Mouse (Mus musculus) ovary, adult 10 weeks (tissue): Measurements from ENCODE around the gene Tyw1. TPM values are rescaled to one million over a fixed set of nuclear protein-coding genes. Genes with fewer than 3 reads are reported as not detected.

ENCODE experiments used
- polyA plus RNA-seq: library from polyadenylated mRNA; stranded (reverse); fragments of 350-450 nt; fragmentation: Illumina TruSeq; extraction: RNeasy Lipid Tissue Mini Kit (QIAGEN cat#74804); gene quantifications from one replicate; pipeline ENCODE4 v1.2.3, GENCODE M21; 2014

Gene Tyw1
- 1.9 TPM for polyA plus RNA-seq

DNA sequence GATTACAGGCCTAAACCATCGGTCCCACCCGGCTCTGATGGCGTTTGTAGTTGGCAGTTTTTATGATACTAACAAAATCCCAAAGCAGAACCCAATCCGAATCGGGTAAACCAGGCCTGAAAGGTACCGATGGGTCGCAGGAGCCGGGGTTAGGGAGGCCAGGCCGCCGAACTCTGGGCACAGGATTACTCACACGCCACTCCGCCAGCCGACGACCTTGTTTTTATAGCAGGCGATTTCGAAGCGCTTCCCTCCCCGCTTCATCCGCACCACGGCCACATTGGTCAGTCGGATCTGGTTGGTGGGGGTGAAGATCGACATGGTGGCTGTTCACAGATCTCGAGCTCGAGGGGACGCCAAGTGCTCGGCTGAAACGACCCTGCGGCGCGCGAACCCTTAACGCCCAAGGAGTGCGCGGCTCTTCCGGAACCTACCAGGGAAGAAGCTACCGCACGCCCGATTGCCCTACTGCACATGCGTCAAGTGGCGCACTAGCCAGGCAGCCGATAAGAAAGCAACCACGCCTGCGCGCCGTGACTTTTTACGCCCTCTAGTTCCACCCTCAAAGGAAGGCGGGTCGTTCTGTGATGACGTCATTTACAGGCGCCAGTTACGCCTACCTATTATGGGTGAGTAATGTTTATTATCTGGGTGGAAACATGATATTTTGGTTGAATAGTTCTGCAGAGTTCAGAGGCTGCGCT, at the start of gene Tyw1, which contains the start of gene Sbds:
Tyw1 (plus strand) TSS at position 603 of the 704 bp plus-strand sequence.
Sbds (minus strand) TSS at position 514 of the 704 bp plus-strand sequence.

DNA sequence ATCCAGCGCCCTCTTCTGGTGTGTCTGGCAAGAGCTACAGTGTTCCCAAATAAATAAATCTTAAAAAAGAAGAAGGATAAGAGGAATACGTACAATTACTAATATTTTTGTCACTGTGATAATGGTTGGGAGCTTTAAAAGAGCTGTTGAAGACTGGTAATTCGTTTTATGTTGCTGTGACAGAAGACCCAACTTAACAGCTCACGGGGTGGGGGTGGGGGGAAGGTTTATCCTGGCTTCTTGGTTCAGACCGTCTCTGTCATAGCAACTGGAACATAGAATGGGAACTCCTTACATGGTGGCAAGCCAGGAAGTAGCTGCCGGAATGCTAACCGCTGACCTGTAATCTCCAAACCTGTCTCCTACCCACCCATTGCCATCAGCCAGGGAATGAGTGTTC, 38.6 kb upstream of the Tyw1 start, which contains the start of gene Tmem248:
Tmem248 (plus strand) TSS at position 301 of the 400 bp plus-strand sequence.

DNA sequence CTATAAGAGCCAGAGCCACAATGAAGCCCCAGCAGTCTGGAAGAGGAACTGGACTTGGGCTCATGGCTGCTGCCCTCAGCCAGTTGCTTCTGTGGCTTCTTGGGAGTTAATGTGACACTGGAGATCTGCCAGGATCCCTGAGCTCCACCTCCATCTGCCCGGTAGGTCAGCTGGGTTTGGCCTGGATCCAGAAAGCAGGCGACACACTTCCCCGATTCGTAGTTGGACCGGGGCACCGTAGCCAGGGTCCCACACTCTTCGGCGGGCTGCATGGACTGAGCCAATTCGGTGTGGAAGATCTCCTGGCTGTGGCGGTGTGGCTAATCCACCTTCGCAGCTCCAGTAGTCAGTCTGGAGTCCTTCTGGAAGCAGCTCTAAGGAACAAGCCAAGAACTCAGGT, 113.8 kb downstream of the Tyw1 start, which contains the start of gene Caln1:
Caln1 (plus strand) TSS at position 219 of the 400 bp plus-strand sequence.

DNA sequence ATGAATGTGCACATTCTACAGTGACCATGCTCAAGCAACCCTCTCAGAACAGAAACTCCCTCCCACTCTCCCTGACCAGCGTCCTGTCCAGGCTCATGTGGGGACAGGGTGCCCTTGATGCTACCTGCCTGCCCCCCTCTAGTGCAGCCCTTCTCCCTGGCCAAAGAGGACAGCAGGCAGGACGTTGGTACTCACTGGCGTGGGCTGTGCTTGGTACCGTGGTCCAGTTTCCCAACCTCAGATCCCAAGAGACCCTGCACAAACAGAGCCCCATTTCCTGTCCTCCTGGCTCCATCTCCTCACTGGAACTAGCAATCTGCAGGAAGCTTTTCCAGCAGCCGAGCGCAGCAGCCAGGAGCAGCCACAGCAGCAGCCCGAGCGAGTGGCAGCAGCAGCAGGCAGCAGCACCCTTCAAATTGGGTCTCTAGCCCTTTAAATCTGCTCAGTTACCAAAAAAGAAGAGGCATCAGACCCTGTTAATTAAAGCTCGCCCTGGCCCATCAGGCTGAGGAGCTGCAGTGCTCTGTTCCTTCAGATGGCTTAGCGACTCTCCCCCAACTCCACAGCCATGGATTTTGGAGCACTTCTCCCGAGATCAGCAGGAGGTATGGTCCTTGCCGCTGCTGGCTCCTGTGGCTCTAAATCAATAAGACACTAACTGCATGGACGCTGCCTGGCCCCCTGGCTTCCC, 128.9 kb downstream of the Tyw1 start, which contains the start of gene A330070K13Rik:
A330070K13Rik (minus strand) TSS at position 410 of the 691 bp plus-strand sequence.

Other genes starting within 250 kb of the Tyw1 start
- 2.6 TPM for gene Asl, start 226.4 kb upstream of the Tyw1 start, polyA plus RNA-seq
- gene Crcp, start 226.3 kb upstream of the Tyw1 start, polyA plus RNA-seq: 14.1 TPM
- 33.9 TPM for gene Tpst1, start 182.3 kb upstream of the Tyw1 start, polyA plus RNA-seq
- gene Kctd7, start 110.8 kb upstream of the Tyw1 start, polyA plus RNA-seq: 3.1 TPM
- gene Rabgef1, start 83.8 kb upstream of the Tyw1 start, polyA plus RNA-seq: 32.2 TPM
- gene Tmem248, start 38.5 kb upstream of the Tyw1 start, polyA plus RNA-seq: 49.8 TPM
- 59.0 TPM for gene Sbds, start 89 bp upstream of the Tyw1 start, polyA plus RNA-seq
- 0.74 TPM for gene Caln1, start 113.8 kb downstream of the Tyw1 start, polyA plus RNA-seq
- not detected for gene A330070K13Rik, start 129.0 kb downstream of the Tyw1 start, polyA plus RNA-seq